In the genomic region with DNA sequence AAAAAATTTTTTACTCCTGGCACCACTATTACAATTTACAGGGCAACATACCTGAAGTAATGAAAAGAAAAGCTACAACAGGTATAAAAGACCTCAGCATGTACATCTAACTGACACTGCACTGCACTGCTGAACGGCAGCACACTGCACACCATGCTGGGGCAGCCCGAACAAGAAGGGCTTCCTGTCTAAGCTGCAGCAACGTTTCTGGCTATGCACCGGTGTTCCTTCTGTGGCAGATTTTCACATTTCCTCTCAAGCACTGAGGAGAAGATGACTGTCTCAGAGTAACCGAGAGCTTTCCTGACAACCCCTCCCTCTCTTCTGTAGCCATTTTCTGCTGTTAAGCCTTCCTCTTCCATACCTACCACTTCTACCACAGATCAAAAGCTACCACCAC, we compare ENCODE assay signal across 16 mouse cellular contexts. TPM values are rescaled to one million over a fixed set of nuclear protein-coding genes. Genes with fewer than 3 reads are reported as not detected.
DNase-seq lines count a peak whose midpoint lies in the region; ATAC-seq lines count a peak whose summit lies in the region.
"Had no signal": no experiment of that assay in that cellular context is flagged by ENCODE, and none has a peak within 500 bp of the region (broad histone marks: within the 10 kb centered on the region; RNA-seq: fewer than 3 reads in every experiment).

No protein-coding gene starts in this region.

- peak; percentile 48 for ATAC-seq in megakaryocyte progenitor cell, adult 5-6 weeks (replicated peaks; ENCODE audit: poor library complexity)
- ATAC-seq: activated CD4-positive, CD25-positive, alpha-beta regulatory T cell, adult 4 months; liver, embryonic 12.5 days; midbrain, embryonic 13.5 days had no signal

- intact Hi-C loops in heart, postnatal 10 days (cut with DNase I) = no loop called here

- DNase-seq in heart, adult 11 months = peak; percentile 73
- DNase-seq in heart, postnatal 10 days = no peak
- peak; percentile 48 for DNase-seq in CD4-positive, CD25-positive, alpha-beta regulatory T cell, adult 2 months (ENCODE audit: low read depth, low spot score)
- peak; percentile 61 for DNase-seq in thymus, postnatal 14 days
- DNase-seq in retina, embryonic 14.5 days (ENCODE audit: low spot score) = no peak
- no peak for DNase-seq in embryo, embryonic 11 days
- no peak for DNase-seq in spleen, postnatal 4 days (ENCODE audit: low spot score in 2 of 2)
- DNase-seq: adrenal gland, postnatal 25 days; cerebellum, adult 9-10 months; gastrocnemius, postnatal 10 days; lung, embryonic 14.5 days; right cerebral cortex, adult 18-20 months had no signal

RNA-seq across cellular contexts. Expression of a gene that starts 21.6 kb away (rescaled TPM):
- 10 to 100 TPM; 49.4 to 57.7 TPM for total RNA-seq in heart, postnatal 10 days (2021)
- 2.3 and 4.1 TPM in 2 replicates for total RNA-seq in megakaryocyte progenitor cell, adult 5-6 weeks (2015)
- total RNA-seq in megakaryocyte progenitor cell, adult 5-6 weeks (2017) = 0.33 and 0.84 TPM in 2 replicates

Comparison
In these comparisons a context has a peak if more than half of its experiments do, and no peak if none do; other contexts are left out.
1. DNase-seq: peak in heart, adult 11 months (single experiment), CD4-positive, CD25-positive, alpha-beta regulatory T cell, adult 2 months (single experiment) and thymus, postnatal 14 days (single experiment); none in heart, postnatal 10 days (0 of 2), retina, embryonic 14.5 days (single experiment), embryo, embryonic 11 days (single experiment) and spleen, postnatal 4 days (0 of 2).
2. RNA of a gene that starts 21.6 kb away (total RNA-seq): 49.4 to 57.7 TPM in heart, postnatal 10 days; 0.33 to 4.1 TPM in megakaryocyte progenitor cell, adult 5-6 weeks; every median in the first group is over 4 times any median in the second.